Mouse (Mus musculus) megakaryocyte-erythroid progenitor cell, adult 5-6 weeks (primary cell): ENCODE results near the gene Rsbn1l. TPM values are rescaled to one million over a fixed set of nuclear protein-coding genes. Genes with fewer than 3 reads are reported as not detected.
"Not testable (repeated sequence)": the region's sequence is repeated elsewhere in the genome, so short reads cannot be mapped to it uniquely, and the experiment has no call there.

Source experiments
- ATAC-seq: replicated peaks from 2 replicates; pipeline ENCODE4 v1.8.0; 2016; ENCODE audit warnings: mild to moderate bottlenecking, inconsistent platforms; ENCODE audit not compliant: severe bottlenecking, poor library complexity, low FRiP score, low TSS enrichment
- total RNA-seq, 2 experiments: library from RNA; stranded (forward) in 1 of 2; stranded (reverse) in 1 of 2; fragments of 200-1000, 215-1000 nt in 1 of 2; fragments of >200 nt in 1 of 2; fragmentation: Nextera tagmentation in 1 of 2; gene quantifications; 2 replicates each; pipeline ENCODE4 v1.2.3; 2014 to 2017

The Rsbn1l gene
- total RNA-seq, 2 experiments from 2014 or later, result 26.7 to 30.6 TPM

GRCm38 (mm10) chr5:20950855-20951650 is 5.1 kb downstream of the Rsbn1l start:
- no peak for ATAC-seq

GRCm38 (mm10) chr5:20950516-20950854 is 5.7 kb downstream of the Rsbn1l start:
- ATAC-seq, result no peak

GRCm38 (mm10) chr5:20950093-20950492 is 6.1 kb downstream of the Rsbn1l start:
- ATAC-seq, result no peak

- ATAC-seq, result no peak
These were observed 9.3 kb downstream of the Rsbn1l start for GRCm38 (mm10) chr5:20946906-20947305.

- ATAC-seq, result 0 out of 2 replicates have a peak, but pooled peaks have one; percentile 9
These were observed 11.0 kb downstream of the Rsbn1l start for GRCm38 (mm10) chr5:20944961-20945748.

- ATAC-seq, result not testable (repeated sequence)
These were observed 12.4 kb downstream of the Rsbn1l start for GRCm38 (mm10) chr5:20943791-20944190.

- no peak; the same call in 1 of the 2 replicates for ATAC-seq
These were observed 13.7 kb downstream of the Rsbn1l start for GRCm38 (mm10) chr5:20942523-20942922.

- ATAC-seq, result peak; percentile 82
These were observed 15.0 kb downstream of the Rsbn1l start for GRCm38 (mm10) chr5:20941205-20941604.

GRCm38 (mm10) chr5:20940696-20941095 is 15.5 kb downstream of the Rsbn1l start:
- ATAC-seq, result peak; percentile 17

GRCm38 (mm10) chr5:20940040-20940571 is 16.1 kb downstream of the Rsbn1l start:
- ATAC-seq, result no peak

- ATAC-seq, result no peak
These were observed 17.7 kb downstream of the Rsbn1l start for GRCm38 (mm10) chr5:20938523-20938922.

- ATAC-seq, result no peak
These were observed 20.3 kb downstream of the Rsbn1l start for GRCm38 (mm10) chr5:20935934-20936333.

- ATAC-seq, result no peak
These were observed 23.6 kb downstream of the Rsbn1l start for GRCm38 (mm10) chr5:20932585-20932984.

GRCm38 (mm10) chr5:20931300-20931699 is 24.9 kb downstream of the Rsbn1l start:
- peak; percentile 72 for ATAC-seq

GRCm38 (mm10) chr5:20930430-20930829 is 25.8 kb downstream of the Rsbn1l start:
- peak; percentile 83 for ATAC-seq

GRCm38 (mm10) chr5:20929669-20930151 is 26.5 kb downstream of the Rsbn1l start:
- ATAC-seq, result no peak

GRCm38 (mm10) chr5:20925451-20925850 is 30.7 kb downstream of the Rsbn1l start:
- ATAC-seq, result no peak

GRCm38 (mm10) chr5:20924608-20925007 is 31.6 kb downstream of the Rsbn1l start:
- ATAC-seq, result peak; percentile 77; the same call in 1 of the 2 replicates

GRCm38 (mm10) chr5:20919566-20919965 is 36.6 kb downstream of the Rsbn1l start:
- no peak for ATAC-seq

- ATAC-seq, result no peak
These were observed 37.2 kb downstream of the Rsbn1l start for GRCm38 (mm10) chr5:20918967-20919366.
